Mouse (Mus musculus) ES-E14 (cell line): ENCODE results near the gene Hp1bp3. TPM values are rescaled to one million over a fixed set of nuclear protein-coding genes. Genes with fewer than 3 reads are reported as not detected.

Source experiments
- DNase-seq: peaks from one replicate; pipeline ENCODE4 v3.0.0-alpha.2; 2013; ENCODE audit warnings: low read depth, low spot score
- H3K27ac ChIP-seq: 2 replicates; pipeline ENCODE4 v1.5.1; 2012; ENCODE audit warnings: low read depth, mild to moderate bottlenecking, low read length, moderate library complexity, mixed read lengths; ENCODE audit not compliant: poor library complexity, insufficient read depth, severe bottlenecking
- H3K36me3 ChIP-seq: 2 replicates; pipeline ENCODE4 v1.6.1; 2012; ENCODE audit warnings: mild to moderate bottlenecking, low read length, moderate library complexity, mixed read lengths; ENCODE audit not compliant: control insufficient read depth, poor library complexity, insufficient read depth, severe bottlenecking
- H3K4me1 ChIP-seq, 2 experiments: fragments of 150-350 bp in 1 of 2; sonication (generic) in 1 of 2; 2 replicates each; pipeline ENCODE4 v1.6.1; 2012; ENCODE audit warnings: low read length in 2 of 2, mild to moderate bottlenecking in 1 of 2, mixed read lengths in 1 of 2; ENCODE audit not compliant: control insufficient read depth in 2 of 2, insufficient read depth in 2 of 2, poor library complexity in 1 of 2
- H3K4me3 ChIP-seq, 2 experiments: fragments of 150-350 bp in 1 of 2; sonication (generic) in 1 of 2; 2 replicates each; pipeline ENCODE4 v1.5.1; 2012; ENCODE audit warnings: low read length in 2 of 2, low read depth in 1 of 2, mild to moderate bottlenecking in 1 of 2, mixed read lengths in 1 of 2; ENCODE audit not compliant: insufficient read depth in 1 of 2, poor library complexity in 1 of 2, severe bottlenecking in 1 of 2
- H3K9ac ChIP-seq: 2 replicates; pipeline ENCODE4 v1.6.1; 2012; ENCODE audit warnings: low read depth, mild to moderate bottlenecking, low read length, mixed read lengths; ENCODE audit not compliant: poor library complexity, insufficient read depth, severe bottlenecking
- H3K9me3 ChIP-seq: fragments of 150-350 bp; sonication (generic); 2 replicates; pipeline ENCODE4 v1.6.1; 2012; ENCODE audit warnings: low read depth, mild to moderate bottlenecking, low read length; ENCODE audit not compliant: control insufficient read depth, insufficient read depth
- CHD2 ChIP-seq: IDR thresholded peaks from 2 replicates; pipeline ENCODE4 v1.6.1; 2014; ENCODE audit warnings: mild to moderate bottlenecking, low read depth, low read length, inconsistent platforms
- HCFC1 ChIP-seq: IDR thresholded peaks from 2 replicates; pipeline ENCODE4 v1.6.1; 2012; ENCODE audit warnings: low read length, inconsistent platforms, borderline replicate concordance; ENCODE audit not compliant: insufficient read depth
- MAFK ChIP-seq: IDR thresholded peaks from 2 replicates; pipeline ENCODE4 v1.6.1; 2014; ENCODE audit warnings: mild to moderate bottlenecking, low read depth, low read length, inconsistent platforms; ENCODE audit not compliant: insufficient read depth
- ZC3H11A ChIP-seq: IDR thresholded peaks from 2 replicates; pipeline ENCODE4 v1.6.1; 2012; ENCODE audit warnings: low read depth, mild to moderate bottlenecking, inconsistent platforms, low read length, borderline replicate concordance
- ZNF384 ChIP-seq: IDR thresholded peaks from 2 replicates; pipeline ENCODE4 v1.6.1; 2012; ENCODE audit warnings: low read depth, low read length, inconsistent platforms
- in situ Hi-C, 2 experiments: fragments of 600-800 bp; cut with MboI; formaldehyde crosslinking; loops; one replicate each; pipeline ENCODE4 v1.15.1; 2025; ENCODE audit warnings: low sequenced_read_pairs in 2 of 2, inconsistent platforms in 1 of 2; ENCODE audit not compliant: unreplicated experiment in 2 of 2
- total RNA-seq: library from RNA; depleted of rRNA; stranded (reverse); fragments of 300-350 nt; gene quantifications from 2 replicates; pipeline ENCODE4 v1.2.3, GENCODE M21; 2012

Hp1bp3 gene
- total RNA-seq, 1 experiment: 31.1 TPM

- peaks cover 0 to 2% of the 10 kb centered on the region in 2 experiments; a peak in 1 of 4 replicates for H3K4me1 ChIP-seq
- no peak for DNase-seq
- H3K36me3 ChIP-seq: peaks cover 2% of the 10 kb centered on the region; the same call in 1 of the 2 replicates
- H3K4me3 ChIP-seq: no peak overlapping the region
- TF ChIP-seq ZC3H11A (no peak), ZNF384 (no peak), MAFK (no peak), HCFC1 (no peak), CHD2 (no peak)
- H3K27ac ChIP-seq: no peak overlapping the region
- H3K9ac ChIP-seq: no peak overlapping the region
- in situ Hi-C loops: no loop called here
- no peaks in the 10 kb centered on the region for H3K9me3 ChIP-seq
Measured at GRCm38 (mm10) chr4:138258663-138259062, 42.6 kb downstream of the Hp1bp3 start.

- H3K4me1 ChIP-seq: peaks cover 0 to 2% of the 10 kb centered on the region in 2 experiments; a peak in 1 of 4 replicates
- no peak overlapping the region for H3K27ac ChIP-seq
- TF ChIP-seq ZC3H11A: no peak
- no peak for TF ChIP-seq CHD2
- TF ChIP-seq HCFC1: no peak
- TF ChIP-seq ZNF384: no peak
- no peak for TF ChIP-seq MAFK
- H3K4me3 ChIP-seq: no peak overlapping the region
- no peak overlapping the region for H3K9ac ChIP-seq
- H3K36me3 ChIP-seq: peaks cover 2% of the 10 kb centered on the region; the same call in 1 of the 2 replicates
- DNase-seq: no peak
- H3K9me3 ChIP-seq: no peaks in the 10 kb centered on the region
- in situ Hi-C loops: no loop called here
Measured at GRCm38 (mm10) chr4:138259482-138259881, 43.4 kb downstream of the Hp1bp3 start.

GRCm38 (mm10) chr4:138261843-138262681 is 46.0 kb downstream of the Hp1bp3 start:
- no peak overlapping the region for H3K27ac ChIP-seq
- peak overlapping the region; percentile 56 for H3K9ac ChIP-seq
- H3K4me1 ChIP-seq: peaks cover 0 to 2% of the 10 kb centered on the region in 2 experiments; a peak in 1 of 4 replicates
- peak; percentile 59 for DNase-seq
- peaks cover 2% of the 10 kb centered on the region; the same call in 1 of the 2 replicates for H3K36me3 ChIP-seq
- in situ Hi-C loops: no loop called here
- no peak for TF ChIP-seq ZNF384
- TF ChIP-seq HCFC1: 0 out of 2 replicates have a peak, but pooled peaks have one; percentile 22
- H3K9me3 ChIP-seq: no peaks in the 10 kb centered on the region
- peak overlapping the region; percentile 70 to 86 for H3K4me3 ChIP-seq

- no peaks in the 10 kb centered on the region for H3K4me1 ChIP-seq
- H3K4me3 ChIP-seq: no peak overlapping the region
- no peak overlapping the region for H3K27ac ChIP-seq
- H3K9ac ChIP-seq: no peak overlapping the region
- no peaks in the 10 kb centered on the region for H3K36me3 ChIP-seq
- H3K9me3 ChIP-seq: no peaks in the 10 kb centered on the region
- in situ Hi-C loops: no loop called here
- TF ChIP-seq HCFC1: no peak
- no peak for TF ChIP-seq MAFK
- TF ChIP-seq ZC3H11A: no peak
- no peak for TF ChIP-seq CHD2
- TF ChIP-seq ZNF384: no peak
- no peak for DNase-seq
Measured at GRCm38 (mm10) chr4:138267869-138268268, 51.8 kb downstream of the Hp1bp3 start.
